Mouse (Mus musculus) limb, embryonic 11.5 days (tissue): ENCODE measurements around the gene Adh4. TPM values are rescaled to one million over a fixed set of nuclear protein-coding genes. Genes with fewer than 3 reads are reported as not detected.
A peak's percentile ranks its signal among the peaks of the same experiment; 100 is the strongest.

Source experiments
- ATAC-seq: fragments of 200-750 bp; cut with Nextera tagmentation; 2 replicates; pipeline ENCODE4 v1.8.0; 2017; ENCODE audit warnings: low read depth; ENCODE audit not compliant: insufficient number of reproducible peaks, low FRiP score, low TSS enrichment
- DNase-seq: peaks from one replicate; pipeline ENCODE4 v3.0.0-alpha.2; 2015; ENCODE audit warnings: low spot score
- H3K27ac ChIP-seq: fragments of 300-500 bp; sonication (generic); replicated peaks from 2 replicates; pipeline ENCODE4 v1.5.1; 2014; ENCODE audit warnings: low read depth, mild to moderate bottlenecking, low read length
- H3K27me3 ChIP-seq: fragments of 300-500 bp; sonication (generic); 2 replicates; pipeline ENCODE4 v1.6.1; 2014; ENCODE audit warnings: mild to moderate bottlenecking, low read length, mixed read lengths; ENCODE audit not compliant: control insufficient read depth, insufficient read depth
- H3K36me3 ChIP-seq: fragments of 300-500 bp; sonication (generic); 2 replicates; pipeline ENCODE4 v1.6.1; 2014; ENCODE audit warnings: mild to moderate bottlenecking, low read length, moderate library complexity, mixed read lengths; ENCODE audit not compliant: control insufficient read depth, insufficient read depth
- H3K4me1 ChIP-seq: fragments of 300-500 bp; sonication (generic); 2 replicates; pipeline ENCODE4 v1.6.1; 2014; ENCODE audit warnings: low read length, mixed read lengths; ENCODE audit not compliant: control insufficient read depth, insufficient read depth
- H3K4me2 ChIP-seq: fragments of 300-500 bp; sonication (generic); 2 replicates; pipeline ENCODE4 v1.6.1; 2014; ENCODE audit warnings: low read depth, mild to moderate bottlenecking, moderate library complexity; ENCODE audit not compliant: severe bottlenecking
- H3K4me3 ChIP-seq: fragments of 300-500 bp; sonication (generic); 2 replicates; pipeline ENCODE4 v1.5.1; 2014; ENCODE audit warnings: low read depth, low read length
- H3K9ac ChIP-seq: fragments of 300-500 bp; sonication (generic); 2 replicates; pipeline ENCODE4 v1.6.1; 2014; ENCODE audit warnings: mild to moderate bottlenecking, low read length
- H3K9me3 ChIP-seq: fragments of 300-500 bp; sonication (generic); 2 replicates; pipeline ENCODE4 v1.6.1; 2016; ENCODE audit warnings: low read length; ENCODE audit not compliant: control insufficient read depth
- WGBS: fragments of 180-500 bp; shearing (Covaris S2); extraction: QIAGEN DNeasy Blood & Tissue Kit; methylation state at CpG from one replicate; pipeline ENCODE4 v1.1.7; 2014; 5-methylcytosine and 5-hydroxymethylcytosine counted together
- polyA plus RNA-seq: library from polyadenylated mRNA; unstranded; fragments of >200 nt; fragmentation: Nextera tagmentation; extraction: Ambion mirVana; gene quantifications from 2 replicates; pipeline ENCODE4 v1.2.1, GENCODE M21; 2014

Gene Adh4
- polyA plus RNA-seq, 1 experiment from 2014 or later, result not detected

GRCm38 (mm10) chr3:138405341-138405740 lies 9.9 kb upstream of the Adh4 start:
- DNase-seq, result peak; percentile 61
- Histone ChIP-seq H3K4me2 (no peak overlapping the region), H3K4me3 (no peak overlapping the region), H3K36me3 (no peaks in the 10 kb centered on the region), H3K9ac (no peak overlapping the region), H3K4me1 (no peaks in the 10 kb centered on the region), H3K9me3 (no peaks in the 10 kb centered on the region), H3K27ac (no peak overlapping the region), H3K27me3 (no peaks in the 10 kb centered on the region)
- WGBS, result 56% methylated on average over 3 of the region's 3 CpGs
- ATAC-seq, result no peak

- ATAC-seq (no peak), DNase-seq (no peak)
- Histone ChIP-seq H3K4me1 (no peaks in the 10 kb centered on the region), H3K36me3 (no peaks in the 10 kb centered on the region), H3K4me2 (no peak overlapping the region), H3K9ac (no peak overlapping the region), H3K27me3 (no peaks in the 10 kb centered on the region), H3K27ac (no peak overlapping the region), H3K9me3 (no peaks in the 10 kb centered on the region), H3K4me3 (no peak overlapping the region)
- 83% methylated on average over 7 of the region's 7 CpGs for WGBS
Observed at GRCm38 (mm10) chr3:138405840-138406239, 9.4 kb upstream of the Adh4 start.

GRCm38 (mm10) chr3:138407920-138408319 lies 7.3 kb upstream of the Adh4 start:
- Histone ChIP-seq H3K9me3 (no peaks in the 10 kb centered on the region), H3K4me1 (no peaks in the 10 kb centered on the region), H3K9ac (no peak overlapping the region), H3K36me3 (no peaks in the 10 kb centered on the region), H3K27ac (no peak overlapping the region), H3K27me3 (no peaks in the 10 kb centered on the region), H3K4me2 (no peak overlapping the region), H3K4me3 (no peak overlapping the region)
- DNase-seq (no peak), ATAC-seq (no peak)
- 82% methylated on average over 1 of the region's 1 CpGs for WGBS

- Histone ChIP-seq H3K9me3 (no peaks in the 10 kb centered on the region), H3K4me3 (no peak overlapping the region), H3K4me1 (no peaks in the 10 kb centered on the region), H3K27me3 (no peaks in the 10 kb centered on the region), H3K36me3 (no peaks in the 10 kb centered on the region), H3K9ac (no peak overlapping the region), H3K27ac (no peak overlapping the region), H3K4me2 (no peak overlapping the region)
- WGBS, result 90% methylated on average over 1 of the region's 1 CpGs
- DNase-seq, result no peak
- no peak for ATAC-seq
Observed at GRCm38 (mm10) chr3:138409585-138409984, 5.7 kb upstream of the Adh4 start.

GRCm38 (mm10) chr3:138410211-138410610 lies 5.1 kb upstream of the Adh4 start:
- Histone ChIP-seq H3K9ac (no peak overlapping the region), H3K27ac (no peak overlapping the region), H3K4me2 (no peak overlapping the region), H3K4me1 (no peaks in the 10 kb centered on the region), H3K36me3 (no peaks in the 10 kb centered on the region), H3K27me3 (no peaks in the 10 kb centered on the region), H3K4me3 (no peak overlapping the region), H3K9me3 (no peaks in the 10 kb centered on the region)
- DNase-seq (no peak), ATAC-seq (no peak)
- 81% methylated on average over 3 of the region's 3 CpGs for WGBS

GRCm38 (mm10) chr3:138419369-138419768 lies 4.1 kb downstream of the Adh4 start:
- H3K27ac ChIP-seq, result no peak overlapping the region
- no peak overlapping the region for H3K9ac ChIP-seq
- no peak overlapping the region for H3K4me3 ChIP-seq
- no peaks in the 10 kb centered on the region for H3K36me3 ChIP-seq
- no peak overlapping the region for H3K4me2 ChIP-seq
- no peak for DNase-seq
- H3K27me3 ChIP-seq, result no peaks in the 10 kb centered on the region
- ATAC-seq, result no peak
- H3K4me1 ChIP-seq, result no peaks in the 10 kb centered on the region
- H3K9me3 ChIP-seq, result no peaks in the 10 kb centered on the region
- WGBS, result 71% methylated on average over 6 of the region's 6 CpGs

- no peaks in the 10 kb centered on the region for H3K4me1 ChIP-seq
- no peak overlapping the region for H3K4me3 ChIP-seq
- no peak for DNase-seq
- H3K27me3 ChIP-seq, result no peaks in the 10 kb centered on the region
- 93% methylated on average over 3 of the region's 3 CpGs for WGBS
- H3K9ac ChIP-seq, result no peak overlapping the region
- no peak overlapping the region for H3K4me2 ChIP-seq
- H3K27ac ChIP-seq, result no peak overlapping the region
- no peaks in the 10 kb centered on the region for H3K9me3 ChIP-seq
- no peak for ATAC-seq
- H3K36me3 ChIP-seq, result no peaks in the 10 kb centered on the region
Observed at GRCm38 (mm10) chr3:138420385-138420784, 5.1 kb downstream of the Adh4 start.

- Histone ChIP-seq H3K4me1 (no peaks in the 10 kb centered on the region), H3K36me3 (no peaks in the 10 kb centered on the region), H3K27ac (no peak overlapping the region), H3K27me3 (no peaks in the 10 kb centered on the region), H3K9ac (no peak overlapping the region), H3K4me2 (no peak overlapping the region), H3K9me3 (no peaks in the 10 kb centered on the region), H3K4me3 (no peak overlapping the region)
- DNase-seq (no peak), ATAC-seq (no peak)
- 61% methylated on average over 2 of the region's 2 CpGs for WGBS
Observed at GRCm38 (mm10) chr3:138423664-138424063, 8.4 kb downstream of the Adh4 start.

GRCm38 (mm10) chr3:138424247-138424646 lies 9.0 kb downstream of the Adh4 start:
- Histone ChIP-seq H3K27ac (no peak overlapping the region), H3K27me3 (no peaks in the 10 kb centered on the region), H3K4me2 (no peak overlapping the region), H3K4me3 (no peak overlapping the region), H3K9ac (no peak overlapping the region), H3K4me1 (no peaks in the 10 kb centered on the region), H3K9me3 (no peaks in the 10 kb centered on the region), H3K36me3 (no peaks in the 10 kb centered on the region)
- 69% methylated on average over 4 of the region's 4 CpGs for WGBS
- no peak for DNase-seq
- no peak for ATAC-seq
